Mouse (Mus musculus): Measurements from ENCODE around the gene Gm17545. TPM values are rescaled to one million over a fixed set of nuclear protein-coding genes. Genes with fewer than 3 reads are reported as not detected.

Gm17545 gene
- polyA plus RNA-seq, 1 experiment from 2014 or later = not detected

DNA sequence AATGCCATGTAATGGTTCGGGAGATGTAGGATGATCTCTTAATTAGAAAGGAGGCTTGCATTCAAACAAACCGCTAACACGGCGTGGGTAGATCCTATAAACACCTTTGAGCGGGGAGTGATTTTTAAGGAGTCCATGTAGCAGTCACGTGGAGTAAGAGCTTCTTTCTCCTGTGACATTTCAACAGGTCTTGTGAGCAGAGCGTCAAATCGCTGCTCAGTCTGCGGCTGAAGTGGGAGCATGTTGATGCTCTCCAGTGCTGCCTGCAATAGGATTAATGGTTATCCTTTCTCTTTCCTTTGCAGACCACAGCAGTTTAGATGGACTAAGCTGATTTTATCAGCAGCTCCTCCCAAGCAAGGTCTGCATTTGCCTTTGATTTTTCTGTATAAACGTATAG lies 22.2 kb downstream of the Gm17545 start:
- no peaks in the 10 kb centered on the region for H3K27me3 ChIP-seq (ENCODE audit: low read depth, poor library complexity, severe bottlenecking)
- H3K4me3 ChIP-seq = peak overlapping the region; percentile 68
- 6% methylated on average over 10 of the region's 10 CpGs for WGBS
- peaks cover 13% of the 10 kb centered on the region for H3K4me1 ChIP-seq
- H3K27ac ChIP-seq (replicated peaks) = peak overlapping the region; percentile 74
- H3K36me3 ChIP-seq = no peaks in the 10 kb centered on the region
- DNase-seq (ENCODE audit: low spot score) = no peak
- no peaks in the 10 kb centered on the region for H3K9me3 ChIP-seq (replicated peaks)

DNA sequence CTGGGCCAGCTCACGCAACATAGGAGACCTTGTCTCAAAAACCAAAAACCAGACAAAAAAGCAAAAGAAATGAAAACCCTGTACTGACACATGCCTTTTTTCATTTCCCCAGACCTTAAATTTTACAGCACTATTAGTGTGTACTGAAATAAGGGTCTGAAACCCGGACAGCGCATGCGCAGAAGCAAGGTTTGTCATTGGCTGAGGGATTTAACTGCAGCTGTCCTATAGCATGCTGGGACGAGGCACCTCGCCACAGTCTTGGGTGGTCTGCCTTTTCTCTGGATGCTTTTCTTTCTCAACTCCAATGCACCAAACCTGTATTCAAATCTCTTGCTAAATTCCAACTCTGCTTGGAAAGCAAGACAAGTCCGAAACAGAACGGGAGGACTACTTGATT lies 24.9 kb downstream of the Gm17545 start:
- Histone ChIP-seq H3K27me3 (ENCODE audit: low read depth, poor library complexity, severe bottlenecking) (no peaks in the 10 kb centered on the region), H3K4me3 (no peak overlapping the region), H3K4me1 (peaks cover 13% of the 10 kb centered on the region), H3K36me3 (no peaks in the 10 kb centered on the region), H3K27ac (replicated peaks) (no peak overlapping the region), H3K9me3 (replicated peaks) (no peaks in the 10 kb centered on the region)
- 91% methylated on average over 8 of the region's 8 CpGs for WGBS
- no peak for DNase-seq (ENCODE audit: low spot score)

DNA sequence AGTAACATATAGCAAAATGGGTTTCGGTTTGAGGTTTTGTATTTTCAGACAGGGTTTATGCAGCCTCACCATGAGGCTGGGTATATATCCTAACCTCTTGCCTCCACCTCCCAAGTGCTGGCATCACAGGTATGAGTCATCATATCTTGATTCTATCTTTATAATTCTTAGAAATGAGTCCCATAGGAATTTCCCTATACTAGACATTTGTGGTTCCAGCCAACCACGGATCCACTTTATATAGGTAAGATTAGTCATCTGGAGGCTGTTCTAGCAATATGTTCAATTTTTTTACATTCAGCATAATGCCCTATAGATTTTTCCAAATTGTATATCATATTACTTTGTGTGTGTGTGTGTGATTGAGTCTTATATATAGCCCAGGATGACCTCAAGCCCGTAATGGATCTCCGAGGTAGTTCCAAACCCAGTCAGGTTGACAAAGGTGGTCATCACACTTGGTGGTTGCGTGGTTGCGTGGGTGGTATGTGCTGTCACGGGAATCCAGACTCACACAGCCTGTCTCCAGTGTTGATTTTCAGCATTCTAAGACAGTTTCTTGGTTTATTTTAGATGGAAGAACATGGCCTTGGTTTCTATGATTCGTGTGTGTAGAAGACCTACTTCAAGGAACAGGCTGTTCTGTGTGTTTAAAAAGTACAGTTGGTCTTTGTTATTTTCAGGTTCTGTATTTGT lies 29.9 kb downstream of the Gm17545 start:
- DNase-seq (ENCODE audit: low spot score) = no peak
- H3K36me3 ChIP-seq = no peaks in the 10 kb centered on the region
- WGBS = 97% methylated on average over 8 of the region's 8 CpGs

DNA sequence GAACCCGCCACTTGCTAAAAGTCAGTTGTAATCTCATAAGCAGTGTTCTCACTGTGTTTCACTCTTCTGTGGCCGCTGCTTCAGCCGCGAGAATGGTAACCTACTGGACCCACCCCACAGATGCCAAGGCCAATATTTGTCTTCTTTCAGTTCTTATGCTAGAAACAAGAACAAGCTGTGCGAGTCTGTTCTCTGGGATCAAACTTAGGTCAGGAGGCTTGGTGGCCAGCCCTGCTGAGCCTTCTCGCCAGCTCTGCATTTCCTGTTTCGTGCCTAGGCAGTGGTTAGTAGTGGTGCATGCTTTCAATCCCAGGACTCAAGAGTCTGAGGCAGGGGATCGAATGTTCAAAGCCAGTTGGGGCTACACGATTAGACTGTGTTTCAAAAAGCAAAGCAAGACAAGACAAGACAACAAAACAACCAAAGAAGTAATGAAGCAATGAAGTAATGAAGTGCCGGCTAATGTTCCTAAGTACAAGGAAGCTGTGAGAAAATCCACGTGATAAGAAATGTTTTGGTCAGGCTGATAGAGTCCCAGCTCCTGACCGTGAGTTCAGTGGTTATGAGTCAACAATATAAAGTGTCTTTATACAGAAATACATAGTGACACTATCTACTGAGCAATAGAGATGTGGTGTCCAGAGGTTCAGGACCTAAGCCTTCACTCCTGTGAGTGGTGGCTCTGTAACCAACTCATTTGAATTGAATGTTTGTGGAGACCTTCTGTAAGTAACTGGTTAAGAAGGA lies 30.6 kb downstream of the Gm17545 start:
- 92% methylated on average over 12 of the region's 12 CpGs for WGBS
- H3K4me3 ChIP-seq = no peak overlapping the region
- H3K36me3 ChIP-seq = no peaks in the 10 kb centered on the region
- H3K27me3 ChIP-seq (ENCODE audit: low read depth, poor library complexity, severe bottlenecking) = no peaks in the 10 kb centered on the region
- H3K4me1 ChIP-seq = no peaks in the 10 kb centered on the region
- no peaks in the 10 kb centered on the region for H3K9me3 ChIP-seq (replicated peaks)
- DNase-seq (ENCODE audit: low spot score) = no peak
- H3K27ac ChIP-seq (replicated peaks) = no peak overlapping the region

More for the DNA sequence above, 29.9 kb downstream of the Gm17545 start:
- Histone ChIP-seq H3K4me1 (no peaks in the 10 kb centered on the region), H3K27me3 (ENCODE audit: low read depth, poor library complexity, severe bottlenecking) (no peaks in the 10 kb centered on the region), H3K27ac (replicated peaks) (no peak overlapping the region), H3K9me3 (replicated peaks) (no peaks in the 10 kb centered on the region), H3K4me3 (no peak overlapping the region)

DNA sequence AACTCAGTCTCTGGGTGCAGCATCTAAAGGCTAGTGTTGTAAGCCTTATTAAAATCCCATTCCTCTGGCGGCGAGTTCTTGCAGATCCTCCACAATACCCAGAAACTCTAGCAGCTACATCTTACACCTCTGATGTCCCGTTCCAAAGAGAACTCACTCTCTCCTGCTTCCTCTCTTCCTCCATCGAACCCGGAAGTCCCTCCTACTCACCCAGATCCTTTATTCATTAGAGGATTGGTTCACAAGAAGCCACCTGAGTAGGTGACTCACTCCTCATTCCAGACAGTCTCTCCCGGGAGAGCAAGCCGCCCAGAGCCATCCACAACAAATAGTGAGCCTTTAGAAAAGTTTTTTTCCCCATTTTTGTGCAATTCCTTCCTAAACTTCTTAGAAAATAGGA lies 32.1 kb downstream of the Gm17545 start:
- Histone ChIP-seq H3K4me1 (no peaks in the 10 kb centered on the region), H3K4me3 (no peak overlapping the region), H3K27me3 (ENCODE audit: low read depth, poor library complexity, severe bottlenecking) (no peaks in the 10 kb centered on the region), H3K9me3 (replicated peaks) (no peaks in the 10 kb centered on the region), H3K36me3 (no peaks in the 10 kb centered on the region), H3K27ac (replicated peaks) (no peak overlapping the region)
- 94% methylated on average over 7 of the region's 7 CpGs for WGBS
- DNase-seq (ENCODE audit: low spot score) = no peak

DNA sequence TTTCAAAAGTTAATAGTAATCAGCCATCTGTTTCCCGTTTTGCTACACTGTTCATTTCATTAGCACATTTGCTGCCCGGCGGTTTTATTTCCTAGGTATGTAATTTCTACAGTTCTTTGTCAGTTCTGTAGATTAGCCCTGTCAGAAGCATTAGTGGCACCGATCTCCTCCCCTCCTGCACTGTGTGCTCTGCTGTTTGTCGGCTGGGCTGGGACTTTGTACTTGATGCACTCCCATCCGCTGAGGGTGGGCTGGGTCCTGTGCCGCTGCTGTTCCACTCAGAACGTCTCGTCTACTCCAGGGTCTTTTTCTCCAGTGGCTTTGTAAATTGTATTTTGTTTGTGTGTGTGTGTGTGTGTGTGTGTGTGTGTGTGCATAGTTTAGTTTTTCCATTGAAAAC lies 34.9 kb downstream of the Gm17545 start:
- no peak for DNase-seq (ENCODE audit: low spot score)
- WGBS = 70% methylated on average over 9 of the region's 9 CpGs
- H3K9me3 ChIP-seq (replicated peaks) = no peaks in the 10 kb centered on the region
- H3K4me3 ChIP-seq = no peak overlapping the region
- H3K36me3 ChIP-seq = no peaks in the 10 kb centered on the region
- H3K4me1 ChIP-seq = no peaks in the 10 kb centered on the region
- H3K27me3 ChIP-seq (ENCODE audit: low read depth, poor library complexity, severe bottlenecking) = no peaks in the 10 kb centered on the region
- no peak overlapping the region for H3K27ac ChIP-seq (replicated peaks)

DNA sequence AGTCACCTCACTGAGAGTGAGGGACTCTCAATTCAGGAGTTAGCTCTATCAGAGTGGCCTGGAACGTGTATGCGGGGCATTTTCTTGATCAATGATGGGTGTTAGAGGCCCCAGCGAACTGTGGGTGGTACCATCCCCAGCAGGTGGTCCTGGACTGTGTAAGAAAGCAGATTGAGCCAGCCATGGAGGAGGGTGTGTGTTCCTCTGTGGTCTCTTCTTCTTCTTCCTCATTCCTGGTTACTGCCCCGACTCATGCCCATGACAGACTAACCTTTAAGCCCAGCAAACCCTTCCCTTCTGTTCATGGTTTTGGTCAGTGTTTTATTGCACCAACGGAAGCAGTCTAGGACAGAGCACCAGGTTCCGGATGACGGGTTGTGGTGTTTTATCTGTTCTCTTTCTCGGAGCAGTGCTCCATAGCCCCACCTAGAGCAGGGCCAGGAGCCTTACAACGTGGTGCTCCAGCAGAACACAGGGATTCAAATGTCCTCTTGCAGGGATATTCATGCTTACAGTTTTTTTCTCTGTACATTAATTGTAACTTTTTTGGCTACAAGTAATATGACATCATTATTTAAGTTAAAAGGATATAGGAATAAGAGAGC lies 40.2 kb downstream of the Gm17545 start:
- DNase-seq (ENCODE audit: low spot score) = no peak
- Histone ChIP-seq H3K36me3 (no peaks in the 10 kb centered on the region), H3K9me3 (replicated peaks) (no peaks in the 10 kb centered on the region), H3K27ac (replicated peaks) (no peak overlapping the region), H3K27me3 (ENCODE audit: low read depth, poor library complexity, severe bottlenecking) (no peaks in the 10 kb centered on the region), H3K4me3 (no peak overlapping the region), H3K4me1 (no peaks in the 10 kb centered on the region)
- 84% methylated on average over 9 of the region's 9 CpGs for WGBS

DNA sequence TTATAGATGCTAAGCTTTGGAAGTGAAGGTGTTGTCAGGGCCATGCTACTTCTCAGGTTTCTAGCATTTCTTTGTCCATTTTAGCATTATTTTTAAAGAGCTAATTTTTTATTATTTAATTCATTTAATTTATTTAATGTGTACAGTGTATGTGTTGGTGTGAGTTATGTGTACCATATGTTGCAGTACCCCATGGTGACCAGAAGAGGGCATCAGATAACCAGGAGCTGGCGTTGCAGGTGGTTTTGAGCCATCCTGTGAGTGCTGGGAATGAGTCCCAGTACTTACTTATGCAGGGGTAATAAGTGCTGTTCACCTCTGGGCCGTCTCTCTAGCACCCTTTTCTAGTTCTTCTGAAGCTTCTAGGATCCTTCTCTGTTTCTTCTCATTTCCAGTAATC lies 41.0 kb downstream of the Gm17545 start:
- Histone ChIP-seq H3K27me3 (ENCODE audit: low read depth, poor library complexity, severe bottlenecking) (no peaks in the 10 kb centered on the region), H3K4me1 (no peaks in the 10 kb centered on the region), H3K9me3 (replicated peaks) (no peaks in the 10 kb centered on the region), H3K36me3 (no peaks in the 10 kb centered on the region; the same call in 1 of the 2 replicates), H3K4me3 (no peak overlapping the region), H3K27ac (replicated peaks) (no peak overlapping the region)
- WGBS = 84% methylated on average over 2 of the region's 2 CpGs
- no peak for DNase-seq (ENCODE audit: low spot score)

DNA sequence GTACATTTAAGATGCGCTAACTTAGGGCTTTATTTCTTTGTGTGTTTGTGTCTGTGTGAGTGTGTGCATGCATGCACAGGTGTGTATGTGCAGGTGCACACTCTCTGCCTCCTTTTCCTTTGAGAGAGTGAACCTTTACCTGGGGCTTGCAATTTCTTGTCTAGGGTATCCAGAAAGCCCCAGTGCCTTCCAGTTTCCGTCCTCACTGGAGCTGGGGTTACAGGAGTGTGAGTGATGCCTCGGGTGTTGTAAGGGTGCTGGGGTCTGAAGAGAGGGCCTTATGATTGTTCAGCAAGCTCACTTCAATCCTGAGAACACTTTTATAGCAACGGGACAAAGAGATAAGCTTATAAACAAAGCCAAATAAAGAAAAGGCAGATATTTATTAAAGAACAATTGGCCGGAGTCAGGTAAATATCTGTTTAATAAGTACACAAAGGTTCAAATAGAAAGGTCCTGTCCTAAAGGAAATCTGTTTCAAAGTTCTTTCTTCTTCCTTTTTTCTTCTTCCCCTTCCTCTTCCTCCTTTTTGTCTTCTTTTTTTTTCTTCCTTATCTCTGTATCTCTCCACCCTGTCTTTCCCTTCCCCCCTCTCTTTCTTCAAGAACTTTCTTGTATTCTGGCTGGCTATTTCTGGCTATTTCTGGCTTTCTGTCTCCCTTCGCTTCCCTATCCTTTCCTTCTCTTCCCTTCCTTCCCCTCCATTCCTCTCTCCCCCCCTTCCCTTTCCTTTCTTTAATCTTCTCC lies 43.1 kb downstream of the Gm17545 start:
- H3K4me3 ChIP-seq = no peak overlapping the region
- DNase-seq (ENCODE audit: low spot score) = no peak
- no peak overlapping the region for H3K27ac ChIP-seq (replicated peaks)
- 90% methylated on average over 6 of the region's 6 CpGs for WGBS
- no peaks in the 10 kb centered on the region; the same call in 1 of the 2 replicates for H3K36me3 ChIP-seq
- H3K4me1 ChIP-seq = no peaks in the 10 kb centered on the region
- no peaks in the 10 kb centered on the region for H3K9me3 ChIP-seq (replicated peaks)
- H3K27me3 ChIP-seq (ENCODE audit: low read depth, poor library complexity, severe bottlenecking) = no peaks in the 10 kb centered on the region

DNA sequence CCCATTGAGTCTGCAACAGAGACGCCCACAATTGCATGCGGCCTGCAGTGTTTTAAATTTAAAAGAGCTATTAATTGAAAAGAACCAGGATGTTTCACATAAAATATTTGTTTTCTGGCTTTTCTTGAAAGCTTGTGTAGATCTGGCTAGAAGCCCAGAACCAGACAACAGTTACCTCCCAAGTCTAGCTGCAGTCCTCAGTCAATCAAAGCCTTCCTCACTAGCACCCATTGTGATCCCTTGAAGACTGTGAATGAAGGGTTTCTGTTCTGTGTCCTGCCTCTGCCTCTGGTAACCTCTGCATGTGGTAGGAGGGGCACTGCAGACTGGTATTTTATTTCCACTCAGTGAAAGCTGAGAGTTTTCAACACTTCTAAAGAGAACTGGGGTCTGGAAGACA lies 48.9 kb downstream of the Gm17545 start:
- Histone ChIP-seq H3K9me3 (replicated peaks) (no peaks in the 10 kb centered on the region), H3K4me1 (peaks cover 5% of the 10 kb centered on the region; the same call in 1 of the 2 replicates), H3K27me3 (ENCODE audit: low read depth, poor library complexity, severe bottlenecking) (no peaks in the 10 kb centered on the region), H3K4me3 (no peak overlapping the region), H3K27ac (replicated peaks) (no peak overlapping the region), H3K36me3 (no peaks in the 10 kb centered on the region; the same call in 1 of the 2 replicates)
- 95% methylated on average over 2 of the region's 2 CpGs for WGBS
- no peak for DNase-seq (ENCODE audit: low spot score)

DNA sequence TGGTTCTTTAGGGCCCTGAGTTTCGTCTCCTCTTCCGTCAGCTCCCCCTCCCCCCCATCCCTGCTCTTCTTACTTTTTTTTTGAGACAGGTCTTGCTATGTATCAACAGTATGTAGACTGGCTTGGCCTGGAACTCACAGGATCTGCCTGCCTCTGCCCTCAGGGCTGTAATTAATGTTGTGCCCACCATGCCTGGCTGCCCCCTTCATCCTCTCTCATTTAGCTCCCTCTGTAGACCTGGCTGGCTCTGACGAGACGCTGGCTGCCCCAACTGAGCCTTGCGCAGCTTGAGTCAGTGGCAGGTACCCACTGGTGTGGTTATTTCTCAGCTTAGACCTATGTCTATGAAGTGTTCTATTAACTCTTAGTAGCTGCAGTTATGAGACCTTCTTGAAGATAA lies 49.5 kb downstream of the Gm17545 start:
- DNase-seq (ENCODE audit: low spot score) = no peak
- 81% methylated on average over 5 of the region's 5 CpGs for WGBS
- no peak overlapping the region for H3K4me3 ChIP-seq

DNA sequence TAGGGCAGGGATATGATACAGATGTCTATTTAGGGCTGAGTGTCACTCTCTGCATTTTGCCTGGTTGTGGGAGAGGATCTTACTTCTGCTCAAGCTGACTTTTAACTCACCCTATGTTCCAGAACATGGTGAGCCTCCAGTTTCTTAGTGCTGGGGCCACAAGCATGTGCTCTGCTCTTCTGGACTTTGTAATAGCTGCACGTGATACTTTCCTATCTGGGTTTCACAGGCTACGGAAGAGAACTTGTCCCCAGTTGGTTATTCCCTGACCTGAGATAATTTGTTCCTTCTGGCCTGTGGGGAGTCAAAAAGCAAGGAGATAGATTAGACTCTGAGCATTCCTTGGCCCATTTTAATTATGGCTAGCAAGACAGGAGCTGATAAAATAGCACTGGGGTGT lies 51.5 kb downstream of the Gm17545 start:
- Histone ChIP-seq H3K9me3 (replicated peaks) (no peaks in the 10 kb centered on the region), H3K27ac (replicated peaks) (no peak overlapping the region), H3K27me3 (ENCODE audit: low read depth, poor library complexity, severe bottlenecking) (no peaks in the 10 kb centered on the region), H3K36me3 (no peaks in the 10 kb centered on the region), H3K4me1 (peaks cover 5% of the 10 kb centered on the region; the same call in 1 of the 2 replicates), H3K4me3 (no peak overlapping the region)
- WGBS = 77% methylated on average over 2 of the region's 2 CpGs
- no peak for DNase-seq (ENCODE audit: low spot score)

More for the DNA sequence above, 49.5 kb downstream of the Gm17545 start:
- H3K27me3 ChIP-seq (ENCODE audit: low read depth, poor library complexity, severe bottlenecking) = no peaks in the 10 kb centered on the region
- peaks cover 5% of the 10 kb centered on the region; the same call in 1 of the 2 replicates for H3K4me1 ChIP-seq
- H3K9me3 ChIP-seq (replicated peaks) = no peaks in the 10 kb centered on the region
- no peak overlapping the region for H3K27ac ChIP-seq (replicated peaks)
- H3K36me3 ChIP-seq = no peaks in the 10 kb centered on the region; the same call in 1 of the 2 replicates

Measured in midbrain, embryonic 10.5 days (tissue).